Mouse (Mus musculus) retina, postnatal 7 days (tissue): Measurements from ENCODE around the gene Spns3.

Source experiments
- DNase-seq: peaks from one replicate; pipeline ENCODE4 v3.0.0-alpha.2; 2012; ENCODE audit warnings: low read depth, low spot score

The Spns3 gene

DNA sequence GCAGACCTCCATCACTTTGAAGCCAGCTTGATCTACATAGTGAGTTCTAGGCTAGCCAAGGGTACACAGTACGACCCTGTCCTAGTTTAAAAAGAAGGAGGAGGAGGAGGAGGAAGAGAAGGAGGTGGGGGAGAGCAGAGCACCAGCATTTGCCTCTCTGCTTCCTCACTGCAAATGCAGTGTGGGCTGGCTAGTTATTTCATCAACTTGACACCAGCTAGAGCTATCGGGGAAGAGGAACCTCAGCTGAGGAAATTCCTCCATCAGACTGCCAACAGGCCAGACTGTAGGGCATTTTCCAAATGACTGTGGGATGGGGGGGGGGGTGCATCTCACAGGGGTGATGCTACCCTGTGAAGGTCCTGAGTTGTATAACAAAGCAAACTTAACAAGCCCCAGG is 31.9 kb downstream of the Spns3 start:
- no peak for DNase-seq

DNA sequence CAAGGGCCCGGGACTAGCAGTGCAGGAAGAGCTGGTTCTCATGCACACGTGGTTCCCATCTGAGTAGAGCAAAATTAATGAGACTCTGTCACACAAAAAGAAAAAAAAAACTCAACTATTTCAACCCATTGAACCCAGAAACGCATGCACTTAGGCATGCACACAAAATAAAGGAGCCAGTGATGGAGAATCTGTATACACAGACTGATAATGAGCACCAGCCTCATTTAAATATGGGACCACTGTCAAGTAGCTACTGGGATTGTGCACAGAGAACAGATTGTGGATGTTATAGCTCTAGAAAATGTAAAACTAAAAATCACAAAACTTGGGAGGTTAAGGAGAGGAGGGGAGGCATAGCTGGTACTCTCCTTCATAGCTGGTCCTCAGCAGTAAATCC is 35.3 kb downstream of the Spns3 start:
- DNase-seq = no peak

DNA sequence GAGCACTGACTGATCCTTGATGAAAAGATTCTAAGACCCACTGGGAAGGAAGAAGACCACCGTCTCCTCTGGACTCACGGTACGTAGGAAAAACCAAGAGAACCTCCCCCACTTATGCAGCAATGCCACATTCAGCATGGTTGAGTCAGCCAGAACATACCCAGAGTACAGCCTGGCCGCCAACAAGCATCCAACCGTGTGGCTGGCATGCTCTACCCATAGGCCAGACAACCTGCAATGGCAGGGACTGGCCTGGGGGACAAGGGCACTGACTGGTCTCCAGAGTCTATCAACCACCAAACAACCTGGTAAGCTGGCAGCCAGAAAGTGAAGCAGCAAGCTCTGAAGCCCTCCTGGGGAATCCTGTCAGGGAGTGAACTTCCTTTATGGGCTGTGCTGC is 41.7 kb downstream of the Spns3 start:
- DNase-seq = no peak

DNA sequence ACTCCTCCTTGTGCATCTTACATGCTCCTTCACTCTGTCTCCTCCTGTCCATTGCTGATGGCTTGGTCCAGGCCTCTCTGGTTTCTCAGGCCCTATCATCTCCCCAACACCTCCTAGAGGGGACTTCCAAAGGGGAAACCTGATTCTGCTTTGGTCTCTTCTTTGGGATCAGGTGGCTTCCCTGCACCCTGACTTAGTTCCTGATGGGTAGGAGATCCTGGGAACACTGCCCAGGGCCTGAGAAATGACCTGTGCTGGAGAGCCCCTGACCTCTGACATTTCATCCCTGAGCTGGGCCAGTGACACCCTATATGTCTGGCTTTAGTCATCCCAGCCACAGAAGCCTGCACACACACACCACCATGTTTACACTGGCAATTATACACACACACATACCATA is 42.7 kb downstream of the Spns3 start:
- no peak for DNase-seq

DNA sequence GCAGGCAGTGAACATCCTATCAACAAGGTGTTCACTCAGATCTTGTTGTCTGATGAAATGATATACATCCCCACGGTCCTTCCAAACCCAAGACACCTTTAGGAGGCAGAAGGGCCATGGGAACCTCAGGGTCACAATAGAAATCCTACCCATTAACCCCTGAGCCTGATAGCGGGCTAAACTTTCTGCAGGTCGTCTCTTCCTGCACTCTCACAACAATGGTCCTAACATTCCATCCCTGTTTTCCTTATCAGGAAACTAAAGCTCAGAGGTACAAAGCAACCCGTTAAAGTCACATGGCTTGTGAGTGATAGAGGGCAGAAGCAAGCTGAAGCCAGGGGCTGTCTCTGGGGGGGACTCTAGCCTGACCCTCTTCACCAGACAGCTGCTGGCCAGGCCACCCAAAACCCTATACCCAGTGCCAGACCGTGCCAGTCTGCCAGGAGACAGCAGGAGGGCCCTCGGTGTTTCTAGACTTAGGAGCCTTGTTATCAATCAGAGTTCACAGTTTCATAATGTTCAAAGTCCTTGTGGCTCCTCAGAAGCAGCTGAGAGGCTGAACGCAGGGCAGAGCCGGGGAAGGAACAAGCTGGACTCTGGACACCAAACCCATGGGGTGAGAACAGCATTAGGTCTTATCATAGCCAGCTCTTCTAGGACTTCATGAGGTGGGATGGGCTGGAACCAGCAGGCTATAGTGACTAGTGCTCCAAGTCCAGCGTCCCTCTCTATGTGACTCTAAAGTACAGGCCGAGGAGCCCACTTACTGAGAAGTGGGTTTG is 46.1 kb downstream of the Spns3 start:
- no peak for DNase-seq

DNA sequence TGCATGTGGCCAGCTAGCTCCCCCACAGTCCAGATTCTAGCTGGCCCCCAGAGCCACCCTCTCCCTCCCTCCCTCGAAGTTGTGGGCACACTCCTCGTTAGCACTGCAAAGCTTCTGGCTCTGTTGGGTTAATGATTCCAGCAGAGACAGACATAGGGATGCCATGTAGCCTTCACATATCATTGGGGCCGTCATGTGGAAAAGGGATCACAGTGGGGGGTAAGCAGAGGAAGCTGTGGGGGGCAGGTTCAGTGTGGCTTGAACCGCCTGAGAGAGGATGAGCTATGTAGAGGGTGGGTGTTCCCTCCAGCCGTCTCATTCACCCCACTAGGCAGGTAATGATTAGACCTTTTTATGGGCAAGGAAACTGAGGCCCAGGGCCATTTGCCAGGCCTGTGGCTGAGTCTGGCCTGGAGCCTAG is 46.8 kb downstream of the Spns3 start:
- DNase-seq = no peak

DNA sequence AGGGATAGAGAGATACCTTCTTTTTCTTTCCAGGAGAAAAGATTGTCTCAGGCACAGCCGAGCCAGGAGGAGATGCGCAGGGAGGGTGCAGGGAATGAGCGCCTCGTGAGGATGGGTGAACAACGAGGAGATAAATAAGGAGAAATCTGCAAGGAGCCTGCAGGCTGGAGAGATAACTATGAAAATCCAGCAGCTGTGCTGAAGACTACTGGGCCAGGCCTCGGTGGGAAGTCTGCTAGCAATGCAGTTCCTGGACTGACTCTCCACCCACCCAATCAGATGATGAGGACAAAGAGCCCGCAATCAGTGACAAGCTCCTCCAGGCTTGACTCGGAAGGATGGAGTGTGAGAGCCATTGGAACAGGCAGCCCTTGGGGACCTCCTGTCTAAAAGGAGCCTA is 48.1 kb downstream of the Spns3 start:
- no peak for DNase-seq

DNA sequence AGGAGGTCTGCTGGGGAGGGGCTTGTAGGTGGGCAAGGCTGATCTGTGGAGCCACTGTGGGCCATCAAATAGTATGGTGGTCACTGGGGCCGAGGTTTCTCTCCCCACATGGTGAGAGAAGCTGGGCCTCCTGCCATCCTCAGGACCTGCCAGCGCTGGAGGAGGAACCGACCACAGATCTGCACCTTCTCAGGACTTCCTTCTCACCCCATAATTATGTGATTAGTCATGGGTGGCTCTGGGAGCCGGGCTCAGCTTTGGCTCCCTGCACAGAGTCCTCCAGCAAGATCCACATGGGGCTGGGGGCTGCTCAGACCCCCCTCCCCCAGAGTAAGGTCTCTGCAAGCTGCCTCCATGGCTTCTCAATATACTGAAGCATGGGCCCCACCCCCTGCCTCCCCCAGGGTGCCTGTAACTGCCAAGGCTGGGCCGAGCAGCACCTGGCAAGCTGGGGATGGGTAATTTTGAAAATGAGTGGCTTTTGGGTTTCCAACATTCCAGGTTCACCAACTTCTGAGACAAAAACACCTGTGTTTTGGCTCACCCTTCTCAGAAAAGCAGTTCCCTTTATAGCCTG is 48.8 kb downstream of the Spns3 start:
- DNase-seq = no peak

DNA sequence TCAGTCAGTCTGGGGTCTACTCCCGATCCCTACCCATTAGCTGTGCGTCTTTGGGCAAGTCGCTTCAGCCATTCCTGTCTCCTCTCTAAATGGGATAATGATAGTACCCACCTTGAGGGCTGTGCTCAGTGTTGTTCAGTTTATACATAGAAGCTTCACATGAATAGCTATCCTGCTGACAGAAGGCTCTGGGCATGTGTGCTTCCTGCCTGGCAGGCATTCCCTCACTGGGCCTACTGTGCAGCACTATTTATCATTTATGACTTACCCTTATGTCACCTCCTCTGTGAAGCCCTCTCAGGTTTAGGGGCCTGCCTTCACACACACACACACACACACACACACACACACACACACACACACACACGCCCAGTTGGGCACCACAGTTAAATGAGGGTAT is 50.2 kb downstream of the Spns3 start:
- no peak for DNase-seq

DNA sequence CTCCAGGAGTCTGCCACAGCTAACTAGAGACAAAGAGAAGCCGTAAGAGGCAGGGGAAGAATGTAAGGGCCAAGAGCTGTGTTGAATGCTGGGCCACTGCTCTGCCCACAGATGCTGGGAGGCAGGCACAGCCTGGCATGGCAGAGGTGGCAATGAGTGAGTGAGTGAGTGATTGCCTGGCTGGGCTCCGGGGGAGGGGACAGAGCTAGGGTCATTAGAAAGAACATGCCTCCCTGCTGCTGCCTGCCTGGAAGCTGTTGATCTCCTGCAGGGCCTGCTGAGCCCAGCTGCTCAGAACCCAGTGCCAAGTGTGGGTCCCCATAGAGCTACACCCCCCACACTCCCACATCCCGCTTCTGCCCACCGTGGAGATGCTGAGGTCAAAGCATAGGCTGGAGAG is 52.9 kb downstream of the Spns3 start:
- DNase-seq = no peak

DNA sequence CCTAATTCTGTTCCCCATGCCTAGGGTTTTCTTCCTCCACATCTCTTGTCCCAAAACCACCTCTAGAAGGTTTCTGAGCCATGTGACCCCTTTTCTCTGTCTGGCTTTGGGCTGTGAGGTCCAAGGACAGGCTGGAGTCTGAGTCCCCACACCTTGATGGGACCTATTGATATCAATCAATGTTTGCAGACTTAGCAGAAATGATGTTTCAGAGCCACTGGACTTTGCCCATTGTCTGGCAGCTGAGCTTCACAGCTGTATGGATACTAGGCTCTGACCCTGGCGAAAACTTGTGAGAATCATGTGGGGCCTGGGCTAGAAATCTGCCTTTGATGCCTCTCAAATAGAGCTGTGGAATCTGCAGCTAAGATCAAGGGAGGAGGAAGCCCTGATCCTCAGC is 53.5 kb downstream of the Spns3 start:
- no peak for DNase-seq

DNA sequence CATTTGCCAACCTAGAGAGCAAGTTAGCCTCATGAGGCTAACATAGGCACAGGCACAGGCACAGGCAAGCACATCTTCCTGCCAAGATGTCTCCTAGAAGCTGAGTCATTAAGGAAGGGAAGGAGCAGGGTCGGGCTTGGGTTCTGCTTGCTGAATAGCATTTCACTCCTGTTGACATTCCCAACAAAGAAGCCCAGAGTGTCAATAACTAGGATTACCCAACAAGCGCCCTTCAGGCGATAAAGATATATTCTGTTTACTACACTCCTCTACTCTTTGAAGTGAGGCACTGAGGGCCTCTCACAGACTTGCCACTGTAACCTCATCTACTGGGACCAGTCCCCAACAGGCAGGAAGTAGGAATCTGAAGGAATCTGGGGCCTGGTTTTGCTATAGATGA is 54.2 kb downstream of the Spns3 start:
- DNase-seq = no peak

DNA sequence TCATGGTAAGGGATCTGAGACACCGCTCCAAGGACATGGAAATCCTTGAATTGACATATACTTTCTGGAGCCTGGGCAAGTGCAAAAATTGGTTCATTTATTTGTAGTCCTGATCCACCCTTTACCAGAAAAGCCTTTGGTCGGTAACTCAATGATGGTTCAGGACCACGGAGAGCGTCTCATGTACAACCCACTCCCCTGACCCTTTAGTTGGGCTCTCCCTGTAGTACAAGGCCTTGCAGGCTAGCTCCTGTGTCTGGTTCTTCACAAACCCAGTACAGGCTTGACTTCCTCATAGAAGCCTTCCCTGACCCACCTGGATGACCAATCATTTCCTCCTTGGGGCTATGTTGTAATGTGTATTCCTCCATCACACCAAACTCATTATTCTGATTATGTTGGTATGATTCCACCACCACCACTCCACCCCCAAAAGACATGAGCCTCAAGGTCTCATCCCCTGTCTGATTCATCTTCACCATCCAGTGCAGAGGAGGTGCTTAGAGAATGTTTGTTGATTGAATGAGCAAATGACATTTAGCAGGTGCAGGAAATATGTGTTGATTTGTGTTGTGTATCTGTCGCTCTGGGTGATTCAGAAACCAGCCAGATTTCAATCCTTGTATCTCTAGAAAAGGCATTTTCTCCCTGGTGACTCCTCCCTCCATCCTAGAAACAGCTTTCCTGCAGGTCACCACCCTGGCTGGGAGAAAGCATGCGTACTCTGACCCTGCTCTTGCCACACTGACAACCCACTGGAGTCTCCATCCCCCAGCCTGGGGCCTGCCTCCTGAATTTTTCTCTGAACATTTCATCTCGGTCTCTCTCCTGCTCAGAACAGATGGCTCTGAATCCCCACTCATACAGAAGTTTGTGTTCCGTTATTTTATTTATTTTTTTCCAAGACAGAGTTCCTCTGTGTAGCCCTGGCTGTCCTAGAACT is 56.0 kb downstream of the Spns3 start:
- no peak for DNase-seq

DNA sequence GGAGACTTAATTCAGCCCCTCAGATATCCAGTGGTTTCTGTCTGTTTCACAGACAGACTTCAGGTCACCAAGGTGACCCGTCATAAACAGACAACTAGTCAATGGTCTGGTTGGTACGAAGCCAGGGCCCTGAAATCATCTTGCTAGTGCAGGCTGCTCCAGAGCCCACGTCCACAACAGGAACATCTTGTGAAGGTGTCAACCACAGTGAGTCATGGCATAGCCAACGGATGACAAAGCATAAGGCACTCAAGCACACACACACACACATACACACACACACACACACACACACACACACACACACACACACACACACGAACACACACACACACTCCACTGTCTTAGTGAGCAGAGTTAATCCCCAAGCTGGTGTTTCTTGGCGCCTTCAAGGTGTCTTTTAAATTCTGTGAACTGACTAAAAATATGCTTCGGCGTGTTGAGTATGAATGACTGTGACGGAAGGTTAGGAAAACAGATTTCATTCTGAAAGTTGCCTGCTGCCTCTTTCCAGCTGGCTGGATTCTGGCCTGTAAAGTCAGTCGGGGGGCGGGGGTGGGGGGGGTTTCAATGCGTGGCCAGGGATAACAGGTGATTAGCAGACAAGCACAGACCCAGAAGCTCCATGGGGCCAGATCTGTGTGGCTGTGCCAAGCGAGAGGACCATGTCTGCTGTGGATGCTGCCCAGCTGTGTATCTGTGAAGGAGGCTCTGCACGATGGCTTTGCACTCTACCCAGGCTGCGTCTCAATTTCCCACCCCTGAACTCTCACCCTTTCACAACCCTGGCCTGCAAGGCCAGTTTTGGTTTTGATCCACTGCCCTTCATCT is 59.0 kb downstream of the Spns3 start:
- DNase-seq = no peak

DNA sequence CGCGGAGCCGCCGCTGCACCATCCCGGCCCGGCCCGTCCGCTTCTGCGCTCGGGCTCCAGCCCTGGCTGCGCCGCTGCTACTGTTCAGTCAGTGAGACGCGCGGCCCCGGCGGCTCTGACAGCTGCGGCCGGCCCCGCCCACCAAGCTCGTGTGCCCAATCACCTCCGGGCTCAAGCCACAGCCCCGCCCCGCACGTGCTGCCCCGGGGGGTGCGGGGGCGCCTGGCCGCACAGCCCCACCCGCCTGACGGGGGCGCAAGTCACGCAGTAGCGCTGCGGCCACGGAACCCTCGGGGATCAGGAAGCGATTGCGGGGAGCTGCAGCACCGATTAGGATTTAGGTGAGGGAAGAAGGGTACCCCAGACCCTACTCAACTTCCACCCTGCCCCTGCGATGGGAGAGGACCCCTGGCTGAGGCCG is 60.4 kb downstream of the Spns3 start, which contains the start of gene Spns2:
TSS of gene Spns2 (minus strand) at position 24 of the 421 bp plus-strand sequence.
- peak; percentile 76 for DNase-seq

DNA sequence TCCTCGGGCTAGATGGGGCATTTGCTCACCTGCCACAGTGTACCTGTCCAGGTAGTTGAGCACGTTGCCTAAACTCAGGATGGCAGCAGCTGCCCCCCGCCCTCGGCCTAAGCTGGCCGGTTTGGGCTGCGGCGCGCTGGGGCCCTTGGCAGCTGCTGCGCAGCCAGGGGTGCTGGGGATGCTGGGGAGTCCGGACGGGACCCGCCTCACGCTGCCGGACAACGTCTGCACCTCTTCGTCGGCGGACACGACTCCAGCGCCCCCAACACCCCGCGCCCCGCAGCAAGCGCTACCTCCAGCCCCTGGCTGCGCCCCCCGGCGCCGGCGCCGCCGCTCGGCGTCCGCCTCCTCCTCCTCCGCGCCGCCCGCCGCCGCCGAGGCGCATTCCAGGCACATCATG is 60.9 kb downstream of the Spns3 start:
- DNase-seq = no peak

DNA sequence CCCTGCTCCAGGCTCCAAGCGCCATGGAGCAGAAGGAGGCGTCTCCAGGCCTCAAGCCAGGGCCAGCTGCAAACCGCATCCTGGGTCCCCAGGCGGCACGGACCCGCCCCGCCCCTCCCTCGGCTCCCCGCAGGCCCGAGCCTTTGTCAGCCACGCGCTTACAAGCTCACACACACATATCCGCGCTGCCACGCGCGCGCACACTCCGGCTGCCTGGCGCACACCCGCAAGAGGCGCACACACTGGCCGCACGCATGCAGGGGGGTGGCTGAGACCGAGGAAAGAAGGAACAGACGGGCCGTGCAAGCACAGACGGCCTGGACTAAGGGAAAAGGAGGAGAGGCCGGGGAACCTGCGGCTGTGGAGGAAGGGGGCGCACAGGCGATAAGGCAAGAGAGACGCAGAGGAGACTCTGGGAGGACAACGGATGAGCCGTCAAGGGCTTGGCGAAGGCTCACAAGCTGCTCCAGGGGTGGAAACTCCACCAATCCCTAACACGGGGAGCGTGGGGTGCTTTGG is 61.5 kb downstream of the Spns3 start:
- peak; percentile 45 for DNase-seq

DNA sequence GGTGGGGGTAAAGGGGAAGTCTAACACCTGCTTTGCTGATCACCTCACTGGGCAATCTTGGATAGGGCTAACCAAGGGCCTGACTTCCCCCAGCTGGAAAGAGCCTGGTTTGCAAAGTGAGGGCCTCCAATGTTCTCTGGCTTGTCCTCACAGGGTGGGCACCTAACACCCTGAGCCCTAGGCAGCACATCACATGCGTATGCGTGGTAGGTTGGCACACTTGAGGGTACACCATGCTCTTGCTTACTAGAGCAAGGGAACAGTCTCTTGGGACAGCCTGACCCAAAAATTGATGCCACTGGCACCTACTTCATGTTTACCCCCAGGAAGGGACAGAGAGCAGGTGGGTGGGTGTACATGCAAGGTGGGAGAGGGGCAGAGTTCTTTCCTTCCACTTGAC is 62.6 kb downstream of the Spns3 start:
- DNase-seq = no peak

DNA sequence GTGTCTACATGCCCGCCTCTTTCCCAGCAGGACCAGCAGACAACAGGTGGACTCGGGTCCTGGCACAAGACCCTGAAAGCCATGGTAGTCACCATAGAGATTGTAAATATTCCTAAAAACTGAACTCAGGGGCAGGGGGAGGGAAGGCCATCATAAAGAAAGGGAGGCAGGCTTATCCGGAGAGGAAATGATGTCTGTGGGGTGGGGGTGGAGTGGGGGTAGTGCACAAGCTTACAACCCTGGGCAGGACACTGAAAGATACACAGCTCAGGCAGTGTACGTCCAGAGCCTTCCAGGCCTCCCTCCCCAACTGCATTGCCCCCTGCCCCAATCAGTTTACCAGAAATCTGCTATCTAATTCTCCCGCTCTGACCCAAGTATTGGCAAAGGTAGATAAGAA is 63.1 kb downstream of the Spns3 start:
- DNase-seq = no peak

DNA sequence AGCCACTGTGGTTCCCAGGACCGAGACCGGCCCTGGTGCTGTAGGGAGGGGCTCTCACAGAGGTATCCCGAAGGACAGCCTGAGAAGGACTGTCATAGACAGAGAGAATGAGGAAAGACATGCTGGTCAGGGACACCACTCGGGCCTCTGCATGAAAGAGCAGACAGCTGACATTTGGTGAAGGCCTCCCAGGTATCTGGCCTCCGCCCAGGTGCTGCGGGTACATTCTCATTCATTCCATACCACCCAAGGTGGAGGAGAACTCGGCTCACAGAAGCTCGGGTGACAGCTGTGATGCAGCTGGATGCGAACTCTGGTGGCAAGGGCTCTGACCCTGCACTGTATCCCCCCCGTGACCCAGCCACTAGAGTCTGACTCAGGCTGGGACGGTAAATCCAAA is 64.3 kb downstream of the Spns3 start:
- no peak for DNase-seq

DNA sequence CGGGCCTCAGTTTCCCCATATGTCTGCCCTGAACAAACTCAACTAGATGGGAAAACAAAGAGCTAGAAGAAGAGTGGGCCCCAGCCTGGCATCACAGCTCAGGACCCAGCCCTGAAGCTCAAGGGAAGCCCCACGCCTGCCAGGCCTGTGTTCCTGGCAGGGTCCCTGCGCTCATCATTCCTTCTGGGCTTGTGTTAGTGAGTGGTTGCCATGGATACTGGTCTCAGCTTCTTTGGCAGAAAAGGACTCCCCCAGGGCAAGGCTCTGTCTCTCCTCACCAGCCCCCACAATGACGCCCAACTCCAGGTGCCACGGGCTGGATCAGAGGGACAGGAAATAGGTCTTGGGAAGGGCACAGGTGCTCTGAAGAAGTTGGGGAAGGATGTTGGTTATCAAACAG is 65.1 kb downstream of the Spns3 start:
- DNase-seq = no peak
